Mouse (Mus musculus): ENCODE data around the gene Tpp2.

The Tpp2 gene

DNA sequence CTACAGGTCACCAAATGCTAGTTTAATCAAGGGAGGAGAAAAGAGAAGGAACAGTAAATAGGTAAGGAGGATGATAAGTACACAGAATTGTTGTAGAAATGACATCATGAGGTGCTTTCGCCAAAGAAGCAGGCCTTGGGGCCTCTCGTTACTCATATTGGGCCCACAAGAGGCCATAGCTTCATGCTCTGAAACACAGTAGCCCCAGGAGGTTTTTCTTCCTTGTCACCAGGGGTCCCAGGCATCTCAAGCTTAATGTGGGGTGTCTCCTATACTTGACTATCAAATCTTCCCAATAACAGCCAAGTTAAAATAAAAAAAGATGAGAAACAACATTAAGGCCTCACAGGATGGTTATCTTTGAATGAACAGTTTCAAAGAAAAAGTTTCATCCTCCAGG is 18.0 kb upstream of the Tpp2 start:
- Histone ChIP-seq H3K4me3 (replicated peaks; ENCODE audit: low read length) (no peak overlapping the region), H3K9me3 (ENCODE audit: low read length) (no peaks in the 10 kb centered on the region), H3K36me3 (ENCODE audit: insufficient read depth, low read length) (no peaks in the 10 kb centered on the region), H3K4me1 (replicated peaks; ENCODE audit: low read depth, low read length) (no peaks in the 10 kb centered on the region), H3K27me3 (ENCODE audit: insufficient read depth, low read length) (no peaks in the 10 kb centered on the region)
- TF ChIP-seq POU5F1 (IDR thresholded peaks at IDR 0.05; ENCODE audit: borderline replicate concordance, low read length) (no peak), CTCF (conservative IDR thresholded peaks at IDR 0.05; ENCODE audit: low read length) (no peak), NANOG (IDR thresholded peaks at IDR 0.05; ENCODE audit: borderline replicate concordance, low read length) (no peak)

DNA sequence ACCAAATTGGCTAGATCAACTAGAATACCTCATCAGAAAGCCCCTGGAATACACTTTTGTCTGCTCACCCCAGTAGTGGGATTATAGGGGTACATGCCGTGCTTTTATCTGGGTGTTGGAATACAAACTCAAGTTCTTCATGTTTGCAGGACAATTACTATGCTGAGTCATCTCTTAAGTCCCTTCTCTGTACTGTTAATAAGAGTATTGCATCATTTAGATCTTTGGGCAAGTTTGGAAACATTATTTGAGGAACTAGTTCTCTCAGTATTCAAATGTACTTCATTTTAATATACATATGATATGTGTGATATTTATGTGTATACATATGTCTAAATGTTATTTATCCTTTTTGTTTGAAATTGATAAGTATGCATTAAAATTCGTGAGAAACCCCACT is 16.6 kb upstream of the Tpp2 start:
- no peaks in the 10 kb centered on the region for H3K4me1 ChIP-seq (replicated peaks; ENCODE audit: low read depth, low read length)
- no peaks in the 10 kb centered on the region for H3K36me3 ChIP-seq (ENCODE audit: insufficient read depth, low read length)
- no peaks in the 10 kb centered on the region for H3K27me3 ChIP-seq (ENCODE audit: insufficient read depth, low read length)
- H3K4me3 ChIP-seq (replicated peaks; ENCODE audit: low read length), result no peak overlapping the region
- H3K9me3 ChIP-seq (ENCODE audit: low read length), result no peaks in the 10 kb centered on the region
- TF ChIP-seq CTCF (conservative IDR thresholded peaks at IDR 0.05; ENCODE audit: low read length) (no peak), POU5F1 (IDR thresholded peaks at IDR 0.05; ENCODE audit: borderline replicate concordance, low read length) (no peak), NANOG (IDR thresholded peaks at IDR 0.05; ENCODE audit: borderline replicate concordance, low read length) (no peak)

DNA sequence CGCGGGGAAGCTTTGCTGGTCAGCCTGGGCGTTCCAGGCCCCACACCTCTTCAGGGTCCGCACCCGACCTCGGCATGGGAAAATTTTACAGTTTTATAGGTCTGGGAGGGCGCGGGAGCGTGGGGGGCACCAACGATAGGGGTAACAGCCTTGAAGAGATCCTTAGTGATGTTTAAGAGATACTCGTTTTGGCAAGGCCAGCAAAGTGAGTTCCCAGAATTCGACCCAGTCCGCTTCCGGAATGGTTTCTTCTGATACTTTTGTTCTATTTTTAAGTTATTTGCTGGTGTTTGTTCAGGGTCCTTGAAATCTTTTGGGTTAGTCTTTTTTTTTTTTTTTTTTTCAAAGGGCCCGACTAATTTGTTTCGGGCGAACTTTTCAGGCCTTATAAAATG is 966 bp downstream of the Tpp2 start:
- TF ChIP-seq NANOG (IDR thresholded peaks at IDR 0.05; ENCODE audit: borderline replicate concordance, low read length), result no peak
- TF ChIP-seq CTCF (conservative IDR thresholded peaks at IDR 0.05; ENCODE audit: low read length), result no peak
- no peak for TF ChIP-seq POU5F1 (IDR thresholded peaks at IDR 0.05; ENCODE audit: borderline replicate concordance, low read length)
- H3K9me3 ChIP-seq (ENCODE audit: low read length), result no peaks in the 10 kb centered on the region
- H3K27me3 ChIP-seq (ENCODE audit: insufficient read depth, low read length), result no peaks in the 10 kb centered on the region
- H3K36me3 ChIP-seq (ENCODE audit: insufficient read depth, low read length), result peaks cover 3% of the 10 kb centered on the region; the same call in 1 of the 2 replicates
- H3K4me3 ChIP-seq (replicated peaks; ENCODE audit: low read length), result peak overlapping the region; percentile 100
- peaks cover 31% of the 10 kb centered on the region for H3K4me1 ChIP-seq (replicated peaks; ENCODE audit: low read depth, low read length)

DNA sequence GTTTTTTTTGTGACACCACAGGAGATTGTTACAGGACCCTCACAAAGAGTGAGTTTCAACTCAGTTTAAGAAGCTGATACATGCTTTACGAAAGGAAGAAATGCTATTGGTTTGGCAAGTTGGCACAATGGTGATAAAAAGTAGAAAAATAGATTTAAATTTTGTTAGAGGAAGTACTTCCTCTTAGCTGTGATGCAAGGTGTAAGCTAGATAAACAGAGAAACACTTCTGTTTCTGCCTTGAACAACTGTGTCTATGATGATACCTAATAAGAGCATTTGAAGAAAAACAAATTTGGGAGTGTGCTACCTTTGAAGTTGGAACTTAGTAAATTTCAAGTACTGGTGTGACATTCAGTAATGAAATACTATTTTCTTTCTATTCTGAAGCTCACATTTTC is 5.9 kb downstream of the Tpp2 start:
- Histone ChIP-seq H3K9me3 (ENCODE audit: low read length) (no peaks in the 10 kb centered on the region), H3K36me3 (ENCODE audit: insufficient read depth, low read length) (peaks cover 34% of the 10 kb centered on the region), H3K4me1 (replicated peaks; ENCODE audit: low read depth, low read length) (peaks cover 68% of the 10 kb centered on the region), H3K27me3 (ENCODE audit: insufficient read depth, low read length) (no peaks in the 10 kb centered on the region), H3K4me3 (replicated peaks; ENCODE audit: low read length) (no peak overlapping the region)
- TF ChIP-seq CTCF (conservative IDR thresholded peaks at IDR 0.05; ENCODE audit: low read length), result no peak
- TF ChIP-seq NANOG (IDR thresholded peaks at IDR 0.05; ENCODE audit: borderline replicate concordance, low read length), result no peak
- TF ChIP-seq POU5F1 (IDR thresholded peaks at IDR 0.05; ENCODE audit: borderline replicate concordance, low read length), result no peak

DNA sequence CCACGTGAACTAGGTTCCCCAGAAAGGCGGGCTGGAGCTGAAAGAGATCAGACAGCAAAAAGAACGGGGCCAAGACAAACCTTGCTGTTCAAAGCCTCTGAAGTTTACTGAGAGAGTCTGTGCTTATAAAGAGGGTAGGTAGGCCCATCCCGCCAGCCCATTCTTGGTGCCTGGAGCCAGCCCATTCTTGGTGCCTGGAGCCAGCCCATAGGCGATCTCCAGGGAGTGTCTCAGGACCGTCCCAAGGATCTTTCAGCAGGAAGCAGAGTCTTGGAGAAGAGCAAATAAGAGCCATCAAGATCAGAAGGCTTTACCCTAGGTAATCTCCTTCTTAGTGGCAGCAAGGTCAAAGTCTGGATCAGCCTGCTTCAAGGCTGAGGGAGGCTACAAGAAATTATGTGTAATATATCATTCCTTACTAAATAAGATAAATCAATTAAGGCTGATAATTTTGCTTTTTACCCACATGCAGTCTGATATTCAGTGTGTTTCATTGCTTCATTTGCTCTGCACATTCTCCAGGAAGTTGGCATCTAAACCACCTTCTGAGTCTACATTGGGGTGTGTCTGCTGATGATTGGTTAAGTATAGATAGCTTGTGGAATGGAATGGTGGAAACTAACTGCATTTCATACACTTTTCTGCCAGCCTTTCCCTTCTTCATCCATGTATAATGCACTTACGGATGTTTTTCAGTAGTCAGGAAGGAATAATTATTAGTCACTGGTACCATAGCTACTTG is 8.2 kb downstream of the Tpp2 start:
- H3K27me3 ChIP-seq (ENCODE audit: insufficient read depth, low read length), result no peaks in the 10 kb centered on the region
- no peak for TF ChIP-seq CTCF (conservative IDR thresholded peaks at IDR 0.05; ENCODE audit: low read length)
- H3K4me1 ChIP-seq (replicated peaks; ENCODE audit: low read depth, low read length), result peaks cover 55% of the 10 kb centered on the region
- H3K9me3 ChIP-seq (ENCODE audit: low read length), result no peaks in the 10 kb centered on the region
- H3K4me3 ChIP-seq (replicated peaks; ENCODE audit: low read length), result no peak overlapping the region
- peaks cover 41% of the 10 kb centered on the region for H3K36me3 ChIP-seq (ENCODE audit: insufficient read depth, low read length)

DNA sequence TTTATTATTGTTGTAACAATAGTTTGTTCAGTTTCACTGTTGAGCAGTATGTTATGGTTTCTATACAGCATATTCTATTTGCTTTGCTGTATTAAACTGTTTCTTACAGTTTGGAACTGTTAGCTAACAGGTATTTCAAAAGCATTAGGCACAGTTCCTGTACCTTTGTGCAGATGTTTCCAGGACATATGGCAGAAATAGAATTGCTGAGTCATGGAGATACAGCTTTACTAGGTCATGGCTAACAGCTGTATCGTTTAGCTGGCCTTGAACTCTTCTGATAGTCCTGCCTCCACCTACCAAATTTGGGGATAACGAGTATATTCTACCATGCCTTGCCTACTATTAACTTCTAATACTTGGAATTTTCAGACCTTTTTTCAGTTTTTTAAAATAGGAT is 9.4 kb downstream of the Tpp2 start:
- H3K4me1 ChIP-seq (replicated peaks; ENCODE audit: low read depth, low read length), result peaks cover 53% of the 10 kb centered on the region
- peaks cover 37% of the 10 kb centered on the region for H3K36me3 ChIP-seq (ENCODE audit: insufficient read depth, low read length)
- H3K9me3 ChIP-seq (ENCODE audit: low read length), result no peaks in the 10 kb centered on the region
- TF ChIP-seq POU5F1 (IDR thresholded peaks at IDR 0.05; ENCODE audit: borderline replicate concordance, low read length), result no peak
- no peak for TF ChIP-seq CTCF (conservative IDR thresholded peaks at IDR 0.05; ENCODE audit: low read length)
- no peak for TF ChIP-seq NANOG (IDR thresholded peaks at IDR 0.05; ENCODE audit: borderline replicate concordance, low read length)
- H3K27me3 ChIP-seq (ENCODE audit: insufficient read depth, low read length), result no peaks in the 10 kb centered on the region
- no peak overlapping the region for H3K4me3 ChIP-seq (replicated peaks; ENCODE audit: low read length)

DNA sequence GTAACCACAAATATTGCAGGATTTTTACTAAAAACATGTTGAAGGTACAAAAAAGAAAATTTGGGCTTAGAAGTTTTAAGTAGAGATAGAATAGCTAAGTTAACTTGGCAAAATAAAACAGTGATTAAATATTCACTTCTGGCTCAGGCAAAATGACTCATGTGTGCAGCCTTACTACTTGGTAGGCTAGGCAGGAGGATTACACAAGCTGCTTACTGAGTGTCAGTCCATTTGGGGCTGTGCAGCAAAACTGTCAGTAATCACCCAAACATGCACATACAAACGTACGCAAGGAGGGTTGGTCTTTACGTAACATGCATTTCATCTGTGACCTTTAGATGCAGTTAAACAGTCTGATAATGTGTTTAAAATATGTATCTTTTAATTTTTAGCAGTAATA is 20.2 kb downstream of the Tpp2 start:
- Histone ChIP-seq H3K9me3 (ENCODE audit: low read length) (no peaks in the 10 kb centered on the region), H3K4me3 (replicated peaks; ENCODE audit: low read length) (no peak overlapping the region), H3K4me1 (replicated peaks; ENCODE audit: low read depth, low read length) (no peaks in the 10 kb centered on the region), H3K27me3 (ENCODE audit: insufficient read depth, low read length) (no peaks in the 10 kb centered on the region), H3K36me3 (ENCODE audit: insufficient read depth, low read length) (peaks cover 56% of the 10 kb centered on the region)
- no peak for TF ChIP-seq CTCF (conservative IDR thresholded peaks at IDR 0.05; ENCODE audit: low read length)
- TF ChIP-seq NANOG (IDR thresholded peaks at IDR 0.05; ENCODE audit: borderline replicate concordance, low read length), result no peak
- TF ChIP-seq POU5F1 (IDR thresholded peaks at IDR 0.05; ENCODE audit: borderline replicate concordance, low read length), result no peak

DNA sequence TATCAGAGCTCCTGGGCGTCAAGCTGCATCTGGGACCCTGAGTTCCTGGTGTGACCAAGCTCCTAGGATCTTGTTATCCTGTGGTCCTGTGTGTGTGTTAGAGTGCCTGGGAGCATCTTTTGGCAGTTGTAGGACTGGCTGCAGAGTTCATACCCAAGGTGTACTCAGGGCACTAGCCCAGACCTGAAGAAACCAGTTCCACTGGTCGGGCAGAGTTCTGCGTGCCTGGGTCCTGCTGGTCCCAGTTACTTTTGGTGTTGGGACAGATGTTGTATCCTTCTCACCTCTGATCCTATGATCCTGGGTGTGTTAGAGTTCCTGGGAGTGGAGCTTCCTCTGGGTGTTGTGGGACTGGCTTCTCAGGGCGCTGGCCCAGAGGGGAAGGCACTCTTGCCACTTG is 30.9 kb downstream of the Tpp2 start:
- H3K27me3 ChIP-seq (ENCODE audit: insufficient read depth, low read length), result no peaks in the 10 kb centered on the region
- peaks cover 8% of the 10 kb centered on the region for H3K4me1 ChIP-seq (replicated peaks; ENCODE audit: low read depth, low read length)
- no peaks in the 10 kb centered on the region for H3K9me3 ChIP-seq (ENCODE audit: low read length)
- H3K36me3 ChIP-seq (ENCODE audit: insufficient read depth, low read length), result peaks cover 56% of the 10 kb centered on the region
- H3K4me3 ChIP-seq (replicated peaks; ENCODE audit: low read length), result no peak overlapping the region
- TF ChIP-seq CTCF (conservative IDR thresholded peaks at IDR 0.05; ENCODE audit: low read length), result no peak
- no peak for TF ChIP-seq POU5F1 (IDR thresholded peaks at IDR 0.05; ENCODE audit: borderline replicate concordance, low read length)
- TF ChIP-seq NANOG (IDR thresholded peaks at IDR 0.05; ENCODE audit: borderline replicate concordance, low read length), result no peak

DNA sequence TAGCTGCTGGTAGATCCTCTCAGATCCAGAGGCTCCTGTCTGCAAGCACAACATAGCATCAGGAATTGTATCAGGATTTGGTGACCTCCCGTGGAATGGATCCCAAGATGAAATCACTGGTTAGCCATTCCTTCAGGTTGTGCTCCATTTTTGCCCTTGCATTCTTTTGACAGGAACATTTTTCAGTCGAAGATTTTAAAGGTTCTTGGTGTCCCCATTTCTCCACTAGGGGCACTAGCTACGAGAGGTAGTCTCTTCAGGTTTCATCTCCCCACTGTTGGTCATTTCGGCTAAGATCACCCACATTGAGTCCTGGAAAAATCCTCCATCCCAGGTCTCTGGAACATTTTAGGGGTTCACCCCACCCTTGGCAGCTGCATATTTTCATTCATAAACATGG is 33.3 kb downstream of the Tpp2 start:
- H3K9me3 ChIP-seq (ENCODE audit: low read length), result no peaks in the 10 kb centered on the region
- H3K4me1 ChIP-seq (replicated peaks; ENCODE audit: low read depth, low read length), result peaks cover 28% of the 10 kb centered on the region
- no peak overlapping the region for H3K4me3 ChIP-seq (replicated peaks; ENCODE audit: low read length)
- H3K36me3 ChIP-seq (ENCODE audit: insufficient read depth, low read length), result peaks cover 57% of the 10 kb centered on the region
- no peak for TF ChIP-seq NANOG (IDR thresholded peaks at IDR 0.05; ENCODE audit: borderline replicate concordance, low read length)
- no peak for TF ChIP-seq POU5F1 (IDR thresholded peaks at IDR 0.05; ENCODE audit: borderline replicate concordance, low read length)
- TF ChIP-seq CTCF (conservative IDR thresholded peaks at IDR 0.05; ENCODE audit: low read length), result peak; percentile 48
- no peaks in the 10 kb centered on the region for H3K27me3 ChIP-seq (ENCODE audit: insufficient read depth, low read length)
